In genomic region chr5:92484880-92485279, GRCm38 (mm10) we compare ENCODE assay signal across 10 mouse cellular contexts. TPM values are rescaled to one million over a fixed set of nuclear protein-coding genes. Genes with fewer than 3 reads are reported as not detected.
A peak's percentile ranks its signal among the peaks of the same experiment; 100 is the strongest.
DNase-seq lines count a peak whose midpoint lies in the region; ATAC-seq and TF ChIP-seq lines count a peak whose summit lies in the region.
"Had no signal": no experiment of that assay in that cellular context is flagged by ENCODE, and none has a peak within 500 bp of the region (broad histone marks: within the 10 kb centered on the region; RNA-seq: fewer than 3 reads in every experiment).

No protein-coding gene starts in this region.

- no peaks in the 10 kb centered on the region; the same call in 1 of the 2 replicates for H3K9me3 ChIP-seq in lung, postnatal 0 days (ENCODE audit: low read length)
- H3K9me3 ChIP-seq: stomach, embryonic 15.5 days had no signal

- no peak overlapping the region for H3K4me3 ChIP-seq in lung, postnatal 0 days (ENCODE audit: low read depth, low read length)
- H3K4me3 ChIP-seq: stomach, embryonic 15.5 days had no signal

- peaks cover 18% of the 10 kb centered on the region for H3K36me3 ChIP-seq in lung, postnatal 0 days (ENCODE audit: insufficient read depth, low read length)

- peaks cover 13% of the 10 kb centered on the region for H3K4me1 ChIP-seq in lung, postnatal 0 days (ENCODE audit: insufficient read depth, low read depth, low read length)

- peak; percentile 33 for DNase-seq in lung, postnatal 14 days
- no peak for DNase-seq in lung, postnatal 0 days (ENCODE audit: low spot score)
- peak; percentile 37 for DNase-seq in c-Kit-positive CD71-positive TER-119-negative erythroid progenitor cells, embryonic 14.5 days (ENCODE audit: low read depth)
- DNase-seq in thymus, postnatal 4 days: peak; percentile 82
- no peak for DNase-seq in cerebellum, adult 11-12 months
- DNase-seq: gastrocnemius, postnatal 14 days had no signal

- ATAC-seq in lung, postnatal 0 days: no peak
- 0 out of 2 replicates have a peak, but pooled peaks have one; percentile 29 for ATAC-seq in megakaryocyte progenitor cell, adult 5-6 weeks (replicated peaks; ENCODE audit: poor library complexity)
- ATAC-seq in monocyte, adult 5-6 weeks (replicated peaks; ENCODE audit: insufficient number of reproducible peaks, low FRiP score, low TSS enrichment, poor library complexity, severe bottlenecking): no peak
- ATAC-seq: intestine, postnatal 0 days had no signal

- no peak overlapping the region for H3K9ac ChIP-seq in lung, postnatal 0 days (replicated peaks; ENCODE audit: low read depth)
- H3K9ac ChIP-seq: stomach, embryonic 15.5 days had no signal

- no peak for TF ChIP-seq CTCF in lung, postnatal 0 days (IDR thresholded peaks at IDR 0.05)

- H3K27ac ChIP-seq in lung, postnatal 0 days (ENCODE audit: low read length): no peak overlapping the region
- H3K27ac ChIP-seq: stomach, embryonic 15.5 days had no signal

- H3K4me2 ChIP-seq in lung, postnatal 0 days (replicated peaks; ENCODE audit: low read depth, low read length): no peak overlapping the region
- H3K4me2 ChIP-seq: stomach, embryonic 15.5 days had no signal

- no peak for TF ChIP-seq EP300 in lung, postnatal 0 days (IDR thresholded peaks at IDR 0.05)

- H3K27me3 ChIP-seq in lung, postnatal 0 days (replicated peaks; ENCODE audit: insufficient read depth, low read length): no peaks in the 10 kb centered on the region
- H3K27me3 ChIP-seq: stomach, embryonic 15.5 days had no signal

- WGBS in lung, postnatal 0 days: 66% methylated on average over 7 of the region's 7 CpGs

RNA-seq across cellular contexts. Expression of gene Scarb2, which starts 21.8 kb away (rescaled TPM):
- polyA plus RNA-seq in lung, postnatal 0 days (2015; fragmentation: Nextera tagmentation; extraction: Ambion mirVana): 46.6 and 52.4 TPM in 2 replicates
- total RNA-seq in megakaryocyte progenitor cell, adult 5-6 weeks (2015): 27.0 and 30.0 TPM in 2 replicates
- total RNA-seq in megakaryocyte progenitor cell, adult 5-6 weeks (2017): 40.4 and 44.8 TPM in 2 replicates
- total RNA-seq in monocyte, adult 5-6 weeks (2017): 75.7 to 83.7 TPM (median 80.4 TPM) in 3 replicates

RNA-seq across cellular contexts. Expression of gene Nup54, which starts 49.9 kb away (rescaled TPM):
- 19.7 and 20.3 TPM in 2 replicates for polyA plus RNA-seq in lung, postnatal 0 days (2015; fragmentation: Nextera tagmentation; extraction: Ambion mirVana)
- total RNA-seq in megakaryocyte progenitor cell, adult 5-6 weeks (2015): 78.1 and 96.0 TPM in 2 replicates
- total RNA-seq in megakaryocyte progenitor cell, adult 5-6 weeks (2017): 75.8 and 82.2 TPM in 2 replicates
- total RNA-seq in monocyte, adult 5-6 weeks (2017): 44.1 to 71.5 TPM (median 50.8 TPM) in 3 replicates

Comparison
In these comparisons a context has a peak if more than half of its experiments do, and no peak if none do; other contexts are left out.
1. DNase-seq: peak in lung, postnatal 14 days (single experiment), c-Kit-positive CD71-positive TER-119-negative erythroid progenitor cells, embryonic 14.5 days (single experiment) and thymus, postnatal 4 days (single experiment); none in lung, postnatal 0 days (single experiment) and cerebellum, adult 11-12 months (single experiment).